Mouse (Mus musculus) lung, embryonic 14.5 days (tissue): Measurements from ENCODE around the gene Asgr1. TPM values are rescaled to one million over a fixed set of nuclear protein-coding genes. Genes with fewer than 3 reads are reported as not detected.

Source experiments
- ATAC-seq: fragments of 200-750 bp; cut with Nextera tagmentation; 2 replicates; pipeline ENCODE4 v1.8.0; 2017; ENCODE audit warnings: mild to moderate bottlenecking, moderate TSS enrichment, moderate library complexity; ENCODE audit not compliant: insufficient read depth
- DNase-seq: peaks from one replicate; pipeline ENCODE4 v3.0.0-alpha.2; 2015
- H3K27ac ChIP-seq: fragments of 300-500 bp; sonication (generic); 2 replicates; pipeline ENCODE4 v1.5.1; 2014; ENCODE audit warnings: low read depth, mild to moderate bottlenecking, moderate library complexity
- H3K27me3 ChIP-seq: fragments of 300-500 bp; sonication (generic); 2 replicates; pipeline ENCODE4 v1.6.1; 2014; ENCODE audit warnings: low read length, control low read depth; ENCODE audit not compliant: insufficient read depth
- H3K36me3 ChIP-seq: fragments of 300-500 bp; sonication (generic); 2 replicates; pipeline ENCODE4 v1.6.1; 2014; ENCODE audit warnings: control low read depth; ENCODE audit not compliant: insufficient read depth
- H3K4me1 ChIP-seq: fragments of 300-500 bp; sonication (generic); 2 replicates; pipeline ENCODE4 v1.6.1; 2014; ENCODE audit warnings: antibody characterized with exemption, control low read depth; ENCODE audit not compliant: insufficient read depth
- H3K4me2 ChIP-seq: fragments of 300-500 bp; sonication (generic); 2 replicates; pipeline ENCODE4 v1.6.1; 2014; ENCODE audit warnings: mild to moderate bottlenecking
- H3K4me3 ChIP-seq: fragments of 300-500 bp; sonication (generic); 2 replicates; pipeline ENCODE4 v1.5.1; 2014; ENCODE audit warnings: low read depth, low read length
- H3K9ac ChIP-seq: fragments of 300-500 bp; sonication (generic); 2 replicates; pipeline ENCODE4 v1.6.1; 2014
- H3K9me3 ChIP-seq: fragments of 300-500 bp; sonication (generic); 2 replicates; pipeline ENCODE4 v1.6.1; 2016; ENCODE audit warnings: low read depth, low read length, control low read depth
- CTCF ChIP-seq: IDR thresholded peaks from 2 replicates; pipeline ENCODE4 v1.5.1; 2016; ENCODE audit warnings: antibody characterized with exemption, low read depth
- WGBS: fragments of 180-500 bp; shearing (Covaris S2); extraction: QIAGEN DNeasy Blood & Tissue Kit; methylation state at CpG from one replicate; pipeline ENCODE4 v1.1.7; 2014; 5-methylcytosine and 5-hydroxymethylcytosine counted together
- polyA plus RNA-seq: library from polyadenylated mRNA; unstranded; fragments of >200 nt; fragmentation: Nextera tagmentation; extraction: Ambion mirVana; gene quantifications from 2 replicates; pipeline ENCODE4 v1.2.1, GENCODE M21; 2014

The Asgr1 gene
- polyA plus RNA-seq, 1 experiment from 2014 or later, result not detected

- Histone ChIP-seq H3K4me2 (no peak overlapping the region), H3K9ac (no peak overlapping the region), H3K36me3 (peaks cover 35% of the 10 kb centered on the region), H3K27ac (no peak overlapping the region), H3K4me3 (no peak overlapping the region), H3K4me1 (peaks cover 32% of the 10 kb centered on the region), H3K9me3 (no peaks in the 10 kb centered on the region), H3K27me3 (no peaks in the 10 kb centered on the region)
- DNase-seq, result no peak
- no peak for ATAC-seq
- TF ChIP-seq CTCF, result no peak
- 91% methylated on average over 28 of the region's 28 CpGs for WGBS
Observed at GRCm38 (mm10) chr11:70030651-70031320, 23.1 kb upstream of the Asgr1 start.

GRCm38 (mm10) chr11:70031321-70031670, 22.6 kb upstream of the Asgr1 start:
- Histone ChIP-seq H3K4me3 (no peak overlapping the region), H3K9ac (no peak overlapping the region), H3K27ac (no peak overlapping the region), H3K27me3 (no peaks in the 10 kb centered on the region), H3K4me1 (peaks cover 26% of the 10 kb centered on the region), H3K36me3 (peaks cover 35% of the 10 kb centered on the region), H3K9me3 (no peaks in the 10 kb centered on the region), H3K4me2 (no peak overlapping the region)
- no peak for DNase-seq
- no peak for ATAC-seq
- 96% methylated on average over 11 of the region's 11 CpGs for WGBS
- TF ChIP-seq CTCF, result no peak

- TF ChIP-seq CTCF, result no peak
- H3K27me3 ChIP-seq, result no peaks in the 10 kb centered on the region
- DNase-seq (no peak), ATAC-seq (no peak)
- H3K9ac ChIP-seq, result no peak overlapping the region
- H3K4me1 ChIP-seq, result no peaks in the 10 kb centered on the region
- no peak overlapping the region for H3K27ac ChIP-seq
- H3K4me2 ChIP-seq, result no peak overlapping the region
- 65% methylated on average over 7 of the region's 7 CpGs for WGBS
- peaks cover 50% of the 10 kb centered on the region for H3K36me3 ChIP-seq
- no peaks in the 10 kb centered on the region for H3K9me3 ChIP-seq
- H3K4me3 ChIP-seq, result no peak overlapping the region
Observed at GRCm38 (mm10) chr11:70038174-70038573, 15.7 kb upstream of the Asgr1 start.

GRCm38 (mm10) chr11:70039631-70040030, 14.3 kb upstream of the Asgr1 start:
- H3K4me2 ChIP-seq, result no peak overlapping the region
- no peak overlapping the region for H3K9ac ChIP-seq
- no peak overlapping the region for H3K4me3 ChIP-seq
- no peak for TF ChIP-seq CTCF
- 90% methylated on average over 10 of the region's 10 CpGs for WGBS
- no peaks in the 10 kb centered on the region for H3K4me1 ChIP-seq
- no peak overlapping the region for H3K27ac ChIP-seq
- ATAC-seq, result no peak
- H3K27me3 ChIP-seq, result no peaks in the 10 kb centered on the region
- no peaks in the 10 kb centered on the region for H3K9me3 ChIP-seq
- H3K36me3 ChIP-seq, result peaks cover 52% of the 10 kb centered on the region
- DNase-seq, result no peak

GRCm38 (mm10) chr11:70040184-70040583, 13.7 kb upstream of the Asgr1 start:
- H3K27ac ChIP-seq, result no peak overlapping the region
- no peaks in the 10 kb centered on the region for H3K4me1 ChIP-seq
- peaks cover 52% of the 10 kb centered on the region for H3K36me3 ChIP-seq
- H3K4me3 ChIP-seq, result no peak overlapping the region
- whole genome bisulfite sequencing, result 83% methylated on average over 7 of the region's 7 CpGs
- H3K4me2 ChIP-seq, result no peak overlapping the region
- TF ChIP-seq CTCF, result no peak
- ATAC-seq (no peak), DNase-seq (no peak)
- H3K9ac ChIP-seq, result no peak overlapping the region
- no peaks in the 10 kb centered on the region for H3K27me3 ChIP-seq
- H3K9me3 ChIP-seq, result no peaks in the 10 kb centered on the region

GRCm38 (mm10) chr11:70042309-70043085, 11.4 kb upstream of the Asgr1 start:
- H3K9me3 ChIP-seq, result no peaks in the 10 kb centered on the region
- H3K36me3 ChIP-seq, result peaks cover 48% of the 10 kb centered on the region
- DNase-seq, result no peak
- H3K9ac ChIP-seq, result no peak overlapping the region
- WGBS, result 84% methylated on average over 23 of the region's 23 CpGs
- no peak overlapping the region for H3K4me2 ChIP-seq
- no peak for TF ChIP-seq CTCF
- H3K27ac ChIP-seq, result no peak overlapping the region
- no peak for ATAC-seq
- H3K27me3 ChIP-seq, result no peaks in the 10 kb centered on the region
- no peaks in the 10 kb centered on the region for H3K4me1 ChIP-seq
- no peak overlapping the region for H3K4me3 ChIP-seq

- 86% methylated on average over 7 of the region's 7 CpGs for WGBS
- Histone ChIP-seq H3K27me3 (no peaks in the 10 kb centered on the region), H3K9ac (no peak overlapping the region), H3K9me3 (no peaks in the 10 kb centered on the region), H3K27ac (no peak overlapping the region), H3K4me2 (no peak overlapping the region), H3K4me3 (no peak overlapping the region), H3K4me1 (no peaks in the 10 kb centered on the region), H3K36me3 (peaks cover 48% of the 10 kb centered on the region)
- no peak for ATAC-seq
- no peak for DNase-seq
- no peak for TF ChIP-seq CTCF
Observed at GRCm38 (mm10) chr11:70043665-70044064, 10.2 kb upstream of the Asgr1 start.
